Mouse (Mus musculus) olfactory bulb, adult 2 months (tissue): Measurements from ENCODE around the gene Id3.

Experiments
- CTCF ChIP-seq: fragments of 200-500 bp; IDR thresholded peaks from 2 replicates; pipeline ENCODE4 v1.5.1; 2012; ENCODE audit warnings: low read depth, mild to moderate bottlenecking, low read length, moderate library complexity; ENCODE audit not compliant: insufficient read depth
- POLR2A ChIP-seq: fragments of 200-500 bp; IDR thresholded peaks from 2 replicates; pipeline ENCODE4 v1.6.1; 2012; ENCODE audit warnings: mild to moderate bottlenecking, low read depth, low read length, moderate library complexity; ENCODE audit not compliant: insufficient read depth

DNA sequence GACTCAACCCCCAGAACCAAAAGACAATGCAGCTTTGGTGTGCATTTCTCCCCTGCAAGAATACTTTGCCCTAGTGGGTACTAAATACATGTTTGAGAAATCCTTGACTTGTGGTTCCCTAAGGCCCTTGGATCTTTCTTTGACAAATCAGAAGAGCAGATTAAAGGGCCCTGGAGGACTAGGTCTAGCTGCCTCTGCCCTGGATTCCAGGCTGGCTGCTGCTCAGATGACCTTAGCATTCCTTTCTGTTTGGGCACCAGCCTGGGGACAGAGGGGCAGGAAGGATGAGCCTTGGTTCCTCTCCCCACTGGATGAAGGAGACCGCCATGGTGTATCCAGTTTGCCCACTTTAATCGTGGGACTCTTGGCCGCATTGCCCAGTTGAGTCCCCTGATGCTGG lies 44.9 kb upstream of the Id3 start:
- TF ChIP-seq POLR2A (no peak), CTCF (no peak)
